In the genomic region with DNA sequence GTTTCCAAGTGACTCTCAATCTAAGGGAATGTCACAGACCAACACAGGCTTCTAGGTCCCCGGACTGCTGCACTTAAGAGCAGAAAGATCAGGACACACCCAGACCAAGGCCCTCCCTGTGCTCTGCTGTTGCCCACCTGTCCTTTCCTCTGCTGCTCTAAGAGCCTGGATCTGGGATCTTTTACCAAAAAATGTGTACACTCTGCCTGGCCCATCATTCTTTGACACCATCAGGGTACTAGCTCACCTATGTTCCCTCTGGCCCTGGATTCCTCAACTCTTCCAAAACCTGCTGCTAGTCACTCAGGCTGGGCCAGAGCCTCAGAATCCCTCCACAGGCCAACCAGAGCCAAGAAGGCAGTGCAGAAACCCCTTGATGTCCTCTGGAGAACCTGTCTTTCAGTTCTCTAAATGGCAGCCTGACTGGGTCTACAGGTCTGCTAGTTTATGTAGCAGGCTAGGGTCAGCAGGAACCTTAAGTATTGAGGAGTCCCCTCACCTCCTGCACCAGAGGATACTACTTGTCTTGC, we compare ENCODE assay signal across 8 mouse cellular contexts. TPM values are rescaled to one million over a fixed set of nuclear protein-coding genes. Genes with fewer than 3 reads are reported as not detected.
DNase-seq lines count a peak whose midpoint lies in the region; ATAC-seq and TF ChIP-seq lines count a peak whose summit lies in the region.

No protein-coding gene starts in this region.

- H3K27me3 ChIP-seq in heart, embryonic 11.5 days (ENCODE audit: control insufficient read depth, insufficient read depth, low read length): no peaks in the 10 kb centered on the region
- H3K27me3 ChIP-seq in heart, embryonic 15.5 days: no peaks in the 10 kb centered on the region
- H3K27me3 ChIP-seq in midbrain, postnatal 0 days (ENCODE audit: insufficient read depth, low read length): no peaks in the 10 kb centered on the region

- no peak for ATAC-seq in heart, embryonic 11.5 days (replicated peaks; ENCODE audit: insufficient number of reproducible peaks, low FRiP score, low TSS enrichment)
- no peak for ATAC-seq in heart, embryonic 15.5 days (replicated peaks; ENCODE audit: insufficient number of reproducible peaks, insufficient read depth, low FRiP score, low read depth)
- ATAC-seq in midbrain, postnatal 0 days (ENCODE audit: low FRiP score): no peak

- H3K9ac ChIP-seq in heart, embryonic 11.5 days (ENCODE audit: low read depth, low read length): no peak overlapping the region
- H3K9ac ChIP-seq in heart, embryonic 15.5 days: peak overlapping the region; percentile 7; the same call in 1 of the 2 replicates
- H3K9ac ChIP-seq in midbrain, postnatal 0 days (replicated peaks; ENCODE audit: low read length, poor library complexity, severe bottlenecking): 0 out of 2 replicates have a peak overlapping the region, but pooled peaks have one; percentile 91

- H3K4me2 ChIP-seq in heart, embryonic 11.5 days: peak overlapping the region; percentile 90
- H3K4me2 ChIP-seq in heart, embryonic 15.5 days: peak overlapping the region; percentile 82
- peak overlapping the region; percentile 97 for H3K4me2 ChIP-seq in midbrain, postnatal 0 days (ENCODE audit: low read depth, low read length, poor library complexity, severe bottlenecking)

- no peak overlapping the region for H3K27ac ChIP-seq in heart, embryonic 11.5 days (ENCODE audit: low read depth, low read length)
- no peak overlapping the region for H3K27ac ChIP-seq in heart, embryonic 15.5 days
- H3K27ac ChIP-seq in midbrain, postnatal 0 days (ENCODE audit: low read depth, low read length): no peak overlapping the region

- H3K36me3 ChIP-seq in heart, embryonic 11.5 days (ENCODE audit: control insufficient read depth, insufficient read depth, low read length): peaks cover 5% of the 10 kb centered on the region; the same call in 1 of the 2 replicates
- peaks cover 13% of the 10 kb centered on the region for H3K36me3 ChIP-seq in heart, embryonic 15.5 days
- H3K36me3 ChIP-seq in midbrain, postnatal 0 days (ENCODE audit: insufficient read depth, low read length): peaks cover 16% of the 10 kb centered on the region; the same call in 1 of the 2 replicates

- H3K9me3 ChIP-seq in heart, embryonic 11.5 days (replicated peaks; ENCODE audit: control insufficient read depth, low read length): no peaks in the 10 kb centered on the region
- H3K9me3 ChIP-seq in heart, embryonic 15.5 days (replicated peaks): no peaks in the 10 kb centered on the region
- H3K9me3 ChIP-seq in midbrain, postnatal 0 days (ENCODE audit: low read length): no peaks in the 10 kb centered on the region

- no peak for TF ChIP-seq CTCF in midbrain, postnatal 0 days (IDR thresholded peaks at IDR 0.05)

- peaks cover 51% of the 10 kb centered on the region for H3K4me1 ChIP-seq in heart, embryonic 11.5 days (ENCODE audit: control insufficient read depth, insufficient read depth, low read length)
- peaks cover 74% of the 10 kb centered on the region for H3K4me1 ChIP-seq in heart, embryonic 15.5 days (replicated peaks)
- peaks cover 43% of the 10 kb centered on the region for H3K4me1 ChIP-seq in midbrain, postnatal 0 days (ENCODE audit: insufficient read depth, low read length)

- WGBS in heart, embryonic 11.5 days (ENCODE audit: insufficient replicate concordance): 81% methylated on average over 1 of the region's 1 CpGs
- 89% methylated on average over 1 of the region's 1 CpGs for WGBS in heart, embryonic 15.5 days
- WGBS in midbrain, postnatal 0 days: 80% methylated on average over 1 of the region's 1 CpGs

- DNase-seq in heart, adult 9 months (ENCODE audit: low spot score in 2 of 2): no peak
- DNase-seq in right cerebral cortex, postnatal 10 days (ENCODE audit: low spot score in 2 of 2): peak; percentile 16 to 26
- no peak for DNase-seq in right cerebral cortex, adult 18-20 months
- no peak for DNase-seq in midbrain, postnatal 0 days (ENCODE audit: low spot score)
- DNase-seq in MN1 (ENCODE audit: low spot score): no peak
- no peak for DNase-seq in natural killer cell, adult 2 months (ENCODE audit: low spot score in 2 of 2)

- H3K4me3 ChIP-seq in heart, embryonic 11.5 days (ENCODE audit: low read depth, low read length): no peak overlapping the region
- no peak overlapping the region for H3K4me3 ChIP-seq in heart, embryonic 15.5 days
- peak overlapping the region; percentile 3; the same call in 1 of the 2 replicates for H3K4me3 ChIP-seq in midbrain, postnatal 0 days (ENCODE audit: low read depth, low read length)

RNA-seq across cellular contexts. Expression of gene Mxd4, which starts 2.4 kb away (rescaled TPM):
- 23.3 and 26.7 TPM in 2 replicates for polyA plus RNA-seq in heart, embryonic 11.5 days (2014; fragmentation: Nextera tagmentation; extraction: Ambion mirVana)
- polyA plus RNA-seq in heart, embryonic 15.5 days (2015; fragmentation: Nextera tagmentation; extraction: Ambion mirVana): 22.3 and 28.6 TPM in 2 replicates
- 87.3 and 90.2 TPM in 2 replicates for total RNA-seq in midbrain, postnatal 0 days (2014; rRNA removed)
- polyA plus RNA-seq in midbrain, postnatal 0 days (2015; fragmentation: Nextera tagmentation; extraction: Ambion mirVana): 16.7 and 18.7 TPM in 2 replicates

RNA-seq across cellular contexts. Expression of gene Haus3, which starts 15.8 kb away (rescaled TPM):
- 28.8 and 31.2 TPM in 2 replicates for polyA plus RNA-seq in heart, embryonic 11.5 days (2014; fragmentation: Nextera tagmentation; extraction: Ambion mirVana)
- polyA plus RNA-seq in heart, embryonic 15.5 days (2015; fragmentation: Nextera tagmentation; extraction: Ambion mirVana): 21.2 and 22.1 TPM in 2 replicates
- 7.6 and 9.9 TPM in 2 replicates for total RNA-seq in midbrain, postnatal 0 days (2014; rRNA removed)
- 8.2 and 10.3 TPM in 2 replicates for polyA plus RNA-seq in midbrain, postnatal 0 days (2015; fragmentation: Nextera tagmentation; extraction: Ambion mirVana)

RNA-seq across cellular contexts. Expression of gene Poln, which starts 15.9 kb away (rescaled TPM):
- polyA plus RNA-seq in heart, embryonic 11.5 days (2014; fragmentation: Nextera tagmentation; extraction: Ambion mirVana): 0.38 and 0.52 TPM in 2 replicates
- 0.45 and 0.52 TPM in 2 replicates for polyA plus RNA-seq in heart, embryonic 15.5 days (2015; fragmentation: Nextera tagmentation; extraction: Ambion mirVana)
- total RNA-seq in midbrain, postnatal 0 days (2014; rRNA removed): 0.05 and 0.42 TPM in 2 replicates
- 0.67 and 0.90 TPM in 2 replicates for polyA plus RNA-seq in midbrain, postnatal 0 days (2015; fragmentation: Nextera tagmentation; extraction: Ambion mirVana)

Comparison
In these comparisons a context has a peak if more than half of its experiments do, and no peak if none do; other contexts are left out.
1. DNase-seq: peak in right cerebral cortex, postnatal 10 days (2 of 2); none in heart, adult 9 months (0 of 2), right cerebral cortex, adult 18-20 months (single experiment), midbrain, postnatal 0 days (single experiment), MN1 (single experiment) and natural killer cell, adult 2 months (0 of 2).
2. Peak in every context shown above with its lines, with median percentiles within 50 percentile points of each other: H3K4me2 ChIP-seq.